Mouse (Mus musculus) 3T3-L1 (cell line): Measurements from ENCODE around the gene Hspg2.

Experiments used
- DNase-seq: peaks from one replicate; pipeline ENCODE4 v3.0.0-alpha.2; 2015; ENCODE audit warnings: low read depth, low spot score

Gene Hspg2

DNA sequence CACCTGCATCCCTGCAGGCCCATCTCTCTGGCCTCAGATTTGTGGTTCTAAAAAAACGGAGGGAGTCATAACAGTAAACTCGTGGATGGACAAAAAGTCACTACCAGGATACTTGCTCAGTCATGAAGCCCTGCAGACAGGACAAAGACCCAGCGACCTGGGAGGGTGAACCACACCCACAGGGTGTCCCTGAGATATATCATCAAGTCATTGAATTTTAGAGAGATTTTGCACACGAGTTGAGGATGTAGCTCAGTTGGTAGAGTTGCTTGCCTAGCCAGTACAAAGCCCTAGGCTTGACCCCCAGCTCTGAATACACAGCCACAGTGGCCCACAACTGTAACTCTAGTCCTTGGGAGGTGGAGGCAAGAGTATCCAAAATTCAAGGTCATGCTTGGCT, 7.4 kb upstream of the Hspg2 start:
- DNase-seq, result no peak

DNA sequence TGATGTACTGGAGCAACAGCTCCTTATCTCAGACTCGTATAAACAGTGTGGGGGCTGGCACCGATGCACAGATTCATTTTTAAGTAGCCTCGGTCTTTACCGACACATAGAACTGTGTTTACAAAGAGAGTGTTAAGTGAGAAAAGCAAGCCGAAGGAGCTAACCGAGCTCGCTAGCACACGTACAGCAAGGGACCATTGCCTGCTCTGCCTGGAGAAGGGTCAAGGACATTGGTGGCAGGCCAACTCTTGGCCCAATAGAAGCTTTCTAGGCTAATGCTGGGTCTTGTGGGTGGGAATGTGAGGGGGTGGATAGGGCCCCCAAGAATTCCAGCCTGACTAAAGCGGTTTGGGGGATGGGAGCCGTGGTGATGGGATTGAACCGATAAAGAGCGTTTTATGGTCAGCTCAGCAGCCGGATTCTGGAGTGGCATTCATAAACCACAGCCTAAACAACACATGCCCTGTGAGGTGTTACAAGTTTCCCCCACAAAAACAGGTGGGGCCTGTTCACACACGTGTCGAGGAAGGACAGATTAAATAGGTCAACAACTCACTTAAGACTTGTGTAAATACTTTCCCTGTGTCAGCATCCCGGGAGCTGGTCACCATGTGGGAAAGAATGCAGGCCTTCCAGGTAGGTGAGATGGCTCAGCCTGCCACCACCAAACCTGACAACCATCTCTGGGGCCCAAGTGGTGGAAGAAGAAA, 6.4 kb upstream of the Hspg2 start:
- no peak for DNase-seq

DNA sequence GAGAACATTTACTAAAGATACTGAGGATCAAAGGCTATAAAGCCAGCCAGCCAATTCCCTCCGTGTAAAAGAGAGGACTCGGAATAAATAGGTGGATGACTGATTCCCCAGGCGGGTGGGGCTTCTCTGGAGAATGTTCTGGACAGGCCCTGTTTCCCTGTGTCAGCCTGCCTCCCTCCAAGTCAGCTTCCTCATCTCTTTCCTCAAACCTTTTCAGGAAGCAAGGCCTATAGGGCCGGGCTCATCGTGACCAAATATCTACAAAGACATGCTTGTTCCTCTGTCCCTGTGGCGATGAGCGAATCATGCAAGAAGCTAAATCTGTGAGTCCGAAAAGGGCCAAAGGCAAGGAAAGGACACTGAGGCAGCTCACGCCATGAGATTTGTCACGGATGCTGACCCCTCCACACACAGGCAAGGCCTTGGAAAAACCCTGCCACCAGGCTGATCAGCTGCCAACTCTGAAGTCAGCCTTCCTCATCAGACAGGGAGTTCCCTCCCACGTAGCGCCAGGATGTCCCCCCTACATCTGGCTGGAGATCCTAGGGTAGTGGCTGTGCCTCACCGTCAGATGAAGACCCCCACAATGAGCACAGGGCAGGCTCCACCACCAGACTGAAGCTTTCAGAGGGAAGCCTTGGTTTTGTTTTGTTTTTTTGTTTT, 3.3 kb upstream of the Hspg2 start:
- DNase-seq, result no peak

DNA sequence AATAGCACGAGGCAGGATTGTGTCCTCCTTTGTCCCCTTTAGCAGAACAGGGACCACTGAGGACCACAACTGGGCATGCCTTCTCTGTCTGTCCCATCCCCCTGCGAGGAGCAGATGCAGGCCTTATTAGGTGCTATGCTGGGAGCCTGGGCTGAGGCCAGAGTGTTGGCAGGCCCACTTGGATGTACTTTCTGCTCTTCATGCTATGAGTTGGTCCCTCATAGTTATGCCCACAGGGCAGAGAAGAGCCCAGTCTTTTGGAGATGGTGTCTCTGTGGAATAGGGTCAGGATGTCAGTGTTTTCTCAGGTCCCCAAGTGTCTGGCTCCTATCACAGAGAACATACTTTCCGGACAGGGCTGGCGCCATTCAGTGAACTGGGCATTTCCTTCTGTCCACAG, 1.6 kb upstream of the Hspg2 start:
- DNase-seq, result no peak

DNA sequence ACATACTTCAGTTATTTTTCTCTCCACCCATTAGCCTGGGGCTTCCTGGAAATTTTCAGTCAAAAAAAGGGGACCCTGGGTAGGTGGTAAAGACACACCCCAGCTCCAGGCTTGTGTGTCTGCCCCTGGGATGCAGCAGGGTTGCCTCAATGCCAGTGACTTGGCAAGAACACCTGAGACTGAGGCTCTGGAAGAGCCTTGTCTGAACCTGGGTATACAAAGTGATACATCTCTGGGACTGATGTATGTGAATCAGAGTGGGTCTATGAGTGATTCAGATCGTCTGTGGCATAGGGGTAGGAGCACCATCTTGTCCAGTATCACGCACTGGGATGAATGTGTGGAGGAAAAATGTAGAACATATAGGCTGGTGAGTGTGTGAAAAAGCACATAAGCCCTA, 1.0 kb upstream of the Hspg2 start:
- DNase-seq, result no peak

DNA sequence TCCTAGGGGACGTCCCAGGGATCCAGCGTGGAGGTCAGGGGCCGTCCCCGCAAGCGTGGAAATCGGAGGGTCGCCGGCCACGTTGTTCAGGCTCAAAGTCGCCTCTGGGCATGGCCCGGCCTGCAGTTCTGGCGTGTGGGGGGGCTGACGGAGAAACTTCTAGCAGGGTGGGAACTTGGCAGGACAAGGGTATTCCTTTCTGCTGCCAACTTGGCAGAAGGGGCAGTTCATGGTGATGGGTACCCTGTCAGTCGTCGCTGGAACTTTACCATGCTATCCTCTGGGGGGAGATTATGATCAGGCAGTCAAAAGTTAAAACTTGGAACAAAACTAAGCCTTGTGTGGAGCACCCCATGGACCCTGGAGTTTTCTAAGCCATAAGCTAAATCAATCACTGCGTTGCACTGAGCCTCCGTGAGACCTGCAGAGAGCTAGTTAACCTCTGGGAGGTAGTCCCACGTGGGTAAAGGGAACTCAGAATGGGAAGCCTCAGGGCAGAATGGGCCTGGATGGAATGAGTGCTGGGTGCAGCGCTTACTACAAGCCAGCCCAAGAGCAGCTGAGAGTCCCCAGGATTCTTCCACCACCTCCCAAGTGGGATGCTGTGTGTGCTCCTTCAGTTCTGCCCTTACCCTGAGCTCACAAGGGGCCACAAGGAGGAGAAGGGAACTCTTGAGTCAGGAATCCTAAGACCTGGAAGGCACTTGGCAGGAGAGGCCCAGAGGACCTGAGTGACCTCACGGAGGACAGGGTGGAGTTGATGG, 694 bp downstream of the Hspg2 start:
- peak; percentile 78 for DNase-seq

DNA sequence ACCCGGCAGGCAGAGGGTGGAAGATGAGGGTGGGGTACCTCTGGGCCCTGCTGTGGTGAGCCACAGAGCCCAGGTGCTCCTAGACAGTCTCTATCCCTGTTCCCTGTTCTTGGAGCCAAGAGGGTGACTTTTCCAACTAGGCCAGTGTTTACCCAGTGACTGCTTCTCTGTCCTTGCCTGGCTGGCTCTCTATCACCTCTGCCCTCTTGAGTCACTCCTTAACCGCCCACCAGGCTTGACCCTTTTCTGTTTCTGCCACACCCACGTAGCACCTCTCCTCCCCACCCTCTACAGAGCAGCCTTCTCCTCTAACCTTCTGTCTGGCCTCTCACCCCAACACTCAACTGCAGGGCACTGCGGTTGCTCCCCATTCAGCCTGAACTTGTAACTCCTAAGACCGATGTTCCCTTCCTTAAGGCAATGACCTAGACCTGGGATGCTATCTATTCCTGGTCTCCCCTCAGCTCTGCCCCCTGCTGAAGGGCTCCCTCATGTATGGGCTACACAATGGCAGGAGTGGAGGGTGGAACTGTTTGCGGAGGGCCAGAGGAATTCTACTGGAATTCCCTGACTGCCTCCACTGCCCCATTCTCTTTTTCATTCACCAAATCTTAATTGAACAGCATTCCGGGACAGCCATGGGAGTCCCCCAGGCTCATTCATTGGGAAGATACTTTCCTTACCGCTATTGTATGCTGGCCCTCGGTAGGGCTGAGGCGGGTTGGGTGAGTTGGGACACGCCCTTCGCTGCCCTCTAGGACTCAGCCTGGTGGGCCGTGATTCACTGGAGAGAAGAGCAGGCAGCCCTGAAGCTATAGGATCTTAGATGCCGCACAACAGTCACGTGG, 1.5 kb downstream of the Hspg2 start:
- DNase-seq, result peak; percentile 75

DNA sequence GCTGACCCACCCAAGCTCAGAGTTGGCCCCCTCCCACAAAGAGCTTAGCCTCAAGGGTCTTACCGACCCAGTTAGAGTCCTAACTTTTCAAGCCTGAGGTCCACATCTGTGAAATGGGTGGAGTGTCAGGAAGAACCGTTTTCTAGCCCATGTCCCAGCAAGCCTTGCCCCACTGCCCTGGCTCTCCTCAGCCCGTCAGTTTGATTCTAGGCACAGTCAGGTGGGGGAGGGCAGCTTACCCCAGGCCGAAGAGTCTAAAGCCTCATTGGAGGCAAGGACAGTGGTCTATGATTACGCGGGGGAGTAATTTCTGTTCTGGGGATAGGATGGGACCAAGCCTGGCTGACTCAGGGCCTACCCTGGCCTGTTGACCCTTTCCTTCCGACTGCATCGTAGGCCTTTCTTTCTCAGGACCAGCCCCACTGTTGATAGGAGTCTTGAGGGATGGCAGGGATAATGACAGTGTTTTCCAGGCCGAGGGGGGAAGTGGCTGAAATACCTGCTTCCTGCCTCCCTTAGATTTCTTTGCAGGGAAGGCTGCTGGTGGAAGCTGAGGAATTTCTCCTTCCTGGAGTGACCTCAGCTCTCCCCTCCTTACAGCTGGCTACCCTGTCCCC, 2.2 kb downstream of the Hspg2 start:
- no peak for DNase-seq

DNA sequence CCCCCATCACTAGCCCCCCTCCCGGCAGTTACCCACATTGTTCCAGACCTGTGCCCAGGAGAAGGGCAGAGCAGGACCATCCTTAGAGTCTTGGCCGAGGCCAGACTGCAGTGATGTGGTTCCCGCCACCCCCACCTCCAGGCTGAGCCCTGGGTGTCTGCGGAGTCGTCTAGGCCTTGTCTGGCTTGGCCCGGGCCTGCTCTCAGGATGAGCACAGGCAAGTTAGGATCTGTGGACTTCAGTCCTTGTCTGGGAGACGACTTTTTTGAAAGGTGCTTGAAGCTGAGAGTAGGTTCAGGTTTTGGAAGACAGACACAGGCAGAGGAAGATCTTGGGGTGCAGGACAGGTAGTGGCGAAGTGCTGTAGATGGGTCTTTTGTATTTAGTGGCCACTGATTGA, 2.8 kb downstream of the Hspg2 start:
- DNase-seq, result no peak

DNA sequence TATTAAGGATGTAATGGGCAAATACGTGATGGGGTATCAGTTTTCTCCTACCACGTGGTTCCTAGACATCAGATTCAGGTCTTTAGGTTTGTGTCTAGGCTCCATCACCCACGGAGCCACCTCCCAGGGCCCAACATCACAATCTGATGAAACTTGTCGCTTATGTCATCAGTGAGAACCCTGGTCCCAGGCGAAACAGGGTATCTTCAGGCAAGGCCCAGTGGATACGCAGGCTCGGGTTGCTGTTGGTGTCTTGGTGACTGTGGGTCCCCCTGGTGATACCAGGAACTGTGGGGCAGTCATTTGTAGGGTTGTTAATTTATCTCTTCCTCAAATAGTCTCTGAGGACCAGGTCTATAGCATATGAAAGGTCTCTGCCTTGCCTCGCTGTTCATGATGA, 4.7 kb downstream of the Hspg2 start:
- no peak for DNase-seq

DNA sequence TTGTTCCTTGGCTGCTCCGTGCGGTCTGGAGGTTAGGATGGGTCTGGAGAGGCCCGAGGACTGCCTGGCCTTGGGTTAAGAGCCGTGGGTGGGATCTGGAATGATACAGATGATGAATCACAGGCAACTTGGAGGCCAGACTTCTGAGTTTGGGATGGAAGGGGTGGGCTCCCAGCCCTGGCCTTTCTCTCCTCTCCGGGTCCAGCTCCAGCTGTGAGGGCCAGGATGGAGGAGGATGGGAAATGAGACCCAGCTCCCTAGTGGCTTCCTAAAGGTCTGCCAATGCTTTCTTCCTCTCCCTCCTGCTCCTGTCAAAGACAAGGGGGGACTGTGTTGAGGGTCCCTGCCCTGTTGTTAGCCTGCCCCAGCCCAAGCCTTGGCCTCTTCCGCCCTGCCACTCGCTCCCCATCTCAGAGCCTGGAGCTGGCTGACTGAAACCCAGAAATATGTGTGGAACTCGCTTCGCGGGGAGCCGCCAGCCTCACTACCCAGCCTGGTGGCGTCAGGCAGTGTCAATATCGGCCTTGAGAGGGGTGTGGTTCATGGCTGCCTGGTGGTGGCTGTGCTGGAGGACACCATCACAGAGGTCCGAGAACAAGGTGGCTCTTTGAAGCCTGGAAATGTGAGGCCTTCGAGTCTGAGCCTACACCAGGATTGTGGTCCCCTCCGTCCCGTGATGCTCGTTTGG, 5.3 kb downstream of the Hspg2 start:
- DNase-seq, result peak; percentile 86

DNA sequence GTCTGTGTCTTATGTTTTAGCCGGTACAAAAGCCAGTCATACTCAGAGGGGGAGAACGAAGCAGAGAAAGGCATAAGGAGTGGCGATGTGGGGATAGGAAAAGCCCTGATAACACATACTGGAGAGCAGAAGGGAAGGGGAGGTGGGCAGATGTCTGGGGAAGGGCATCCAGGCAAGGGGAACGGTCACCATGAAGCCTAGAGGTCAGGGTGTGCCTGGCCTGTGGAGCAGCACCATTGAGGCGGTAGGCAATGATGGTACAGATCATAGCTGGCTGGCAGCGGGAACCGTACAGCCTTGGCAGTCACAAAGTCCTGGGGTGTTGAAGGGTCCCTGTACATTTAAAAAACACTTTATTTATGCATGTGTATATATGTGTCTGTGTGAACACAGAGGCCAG, 6.1 kb downstream of the Hspg2 start:
- no peak for DNase-seq

DNA sequence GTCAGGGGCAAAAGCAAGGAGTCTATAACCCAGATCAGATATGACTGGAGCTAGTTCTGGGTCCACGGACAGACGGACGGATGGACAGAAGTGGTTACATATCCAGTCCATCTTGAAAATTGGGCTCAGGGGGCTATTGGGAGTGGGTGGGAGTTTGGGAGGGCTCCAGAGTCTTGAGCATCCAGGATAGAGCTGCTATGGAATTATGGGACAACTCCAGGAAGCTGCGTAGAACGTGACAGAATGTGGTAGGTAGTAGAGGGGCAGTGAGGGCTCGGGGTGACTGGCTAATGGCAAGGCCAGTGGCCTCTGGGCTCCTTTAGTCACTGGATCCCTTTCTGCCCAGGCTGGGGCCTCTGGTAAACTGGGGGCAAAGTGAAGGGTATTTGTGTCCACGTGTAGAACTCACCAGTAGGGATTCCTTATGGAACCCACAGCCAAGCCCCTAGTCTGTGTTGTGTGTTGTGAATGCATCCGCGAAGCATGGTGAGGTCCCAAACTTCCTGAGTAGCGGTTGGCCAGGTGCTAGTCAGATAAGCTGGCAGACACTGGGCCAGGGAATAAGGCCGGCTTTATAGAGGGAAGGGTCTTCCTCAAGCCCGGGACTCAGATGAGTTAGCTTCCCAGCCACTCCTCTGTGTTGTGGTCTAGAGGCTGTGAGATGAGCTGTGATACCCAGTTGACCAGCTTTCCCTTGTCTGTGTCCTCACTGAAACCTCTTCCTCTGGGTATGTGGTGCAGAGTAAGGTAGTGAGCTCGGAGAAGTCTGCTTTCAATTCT, 6.9 kb downstream of the Hspg2 start:
- no peak for DNase-seq

DNA sequence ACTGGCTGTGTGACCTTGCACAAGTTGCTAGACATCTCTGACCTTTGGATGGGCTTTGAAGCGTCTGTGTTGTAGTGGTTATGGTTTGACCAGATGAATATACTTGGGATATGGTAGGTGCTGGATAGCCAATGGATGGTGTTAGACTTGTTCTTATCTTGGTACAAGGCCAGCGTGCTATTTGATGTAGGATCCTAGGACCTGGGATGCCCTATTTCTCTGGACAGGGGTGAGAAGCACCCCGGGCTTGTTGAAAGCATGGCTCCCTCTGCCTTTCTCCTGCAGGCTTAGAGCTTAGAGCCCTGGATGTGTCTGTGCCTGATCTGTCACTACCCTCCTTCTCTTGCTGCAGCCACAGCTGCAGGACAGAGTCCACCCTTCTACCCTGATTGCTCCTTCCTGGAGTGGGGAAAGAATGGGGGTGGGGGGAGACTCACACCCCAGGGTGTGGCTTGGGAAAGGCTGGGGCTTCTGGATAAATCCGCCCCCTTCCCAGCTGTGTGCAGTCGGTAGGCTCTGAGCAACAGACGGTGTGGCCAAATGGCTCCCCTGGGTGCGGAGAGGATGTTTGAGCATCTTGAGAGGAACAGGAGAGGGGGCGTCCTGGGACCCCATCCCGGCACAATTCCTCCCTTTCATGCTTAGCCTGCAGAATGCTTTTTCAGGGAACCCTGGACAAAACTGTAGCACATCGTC, 7.6 kb downstream of the Hspg2 start:
- peak; percentile 91 for DNase-seq

DNA sequence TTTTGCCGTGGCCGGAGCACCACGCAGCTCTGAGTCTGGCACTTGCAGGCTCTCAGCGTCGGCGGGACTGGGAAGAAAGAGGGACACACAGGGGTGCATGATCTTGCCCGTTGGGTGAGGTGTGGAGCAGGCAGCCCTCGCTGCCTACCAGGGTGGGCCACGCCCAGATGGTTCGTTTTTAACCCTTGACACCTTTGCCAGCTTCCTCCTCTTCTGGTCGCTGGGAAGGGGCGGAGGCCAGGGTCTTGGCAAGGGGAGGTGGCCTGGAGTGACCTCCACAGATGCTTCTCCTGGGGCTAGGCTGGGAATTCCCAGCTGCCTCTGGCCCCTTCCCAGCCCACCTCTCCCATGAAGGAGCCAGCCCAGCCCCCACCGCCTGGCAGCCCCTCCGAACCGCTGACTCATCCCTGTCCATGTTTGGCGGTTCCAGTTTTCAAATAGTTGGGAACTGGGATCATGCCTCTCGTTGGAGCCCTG, 8.2 kb downstream of the Hspg2 start:
- DNase-seq, result peak; percentile 73

DNA sequence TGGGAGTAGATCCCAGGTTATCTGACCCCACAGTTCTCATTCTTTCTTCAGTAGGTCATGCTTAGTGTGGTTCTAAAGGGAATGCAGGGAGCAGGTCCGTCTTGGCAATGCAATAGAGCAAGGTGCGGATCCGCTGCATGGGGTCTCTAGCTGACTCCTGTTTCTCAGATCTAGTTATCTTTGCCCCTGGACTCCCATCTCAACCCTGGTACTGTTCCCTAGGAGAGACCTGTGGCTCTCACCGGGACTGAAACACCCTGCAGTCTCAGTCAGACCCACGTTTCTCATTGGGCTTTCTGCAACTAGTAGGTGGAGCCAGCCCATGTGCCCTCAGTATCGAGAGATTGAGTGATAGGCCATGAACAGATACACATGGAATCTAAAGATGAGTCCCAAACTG, 9.0 kb downstream of the Hspg2 start:
- DNase-seq, result no peak

DNA sequence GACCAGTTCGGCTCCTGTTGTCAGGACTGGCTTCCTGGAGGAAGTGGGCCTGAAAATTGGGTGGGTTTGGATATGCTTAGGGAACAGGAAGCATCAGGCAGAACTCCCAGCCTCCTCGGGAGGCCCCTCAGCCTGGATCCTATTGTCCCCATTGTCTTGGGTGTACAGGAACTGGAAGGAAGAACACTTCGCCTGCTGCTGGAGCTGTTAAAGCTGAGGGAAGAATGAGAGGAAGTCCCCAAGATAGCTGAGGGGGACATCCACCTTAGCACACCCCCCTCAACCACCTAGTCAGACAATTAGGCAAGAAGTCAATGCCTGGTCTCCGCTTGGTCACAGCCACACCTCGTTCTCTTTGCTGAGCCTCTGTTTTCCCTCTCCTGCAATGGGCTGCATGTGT, 9.7 kb downstream of the Hspg2 start:
- DNase-seq, result no peak

DNA sequence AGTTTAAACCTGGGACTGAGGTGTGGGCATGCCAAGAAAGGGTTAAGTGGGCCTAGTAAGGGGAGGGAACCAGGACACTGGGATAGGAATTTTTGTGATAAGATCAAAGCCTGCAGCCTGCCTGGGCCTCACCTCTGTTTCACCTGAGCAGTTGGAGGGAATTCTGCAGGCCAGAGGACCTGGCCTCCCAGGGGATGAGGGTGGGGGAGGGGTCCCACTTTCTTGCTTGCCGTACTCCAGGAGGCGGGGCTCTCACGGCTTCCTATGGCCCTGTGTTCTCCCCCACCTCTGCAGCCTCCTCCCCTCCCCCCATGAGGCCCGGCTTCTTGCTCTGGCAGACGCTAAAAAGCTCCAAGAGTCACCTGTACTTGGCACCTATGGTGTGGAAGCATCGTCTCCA, 11.2 kb downstream of the Hspg2 start:
- DNase-seq, result no peak
